Mouse (Mus musculus): ENCODE results near the gene Nploc4.

DNA sequence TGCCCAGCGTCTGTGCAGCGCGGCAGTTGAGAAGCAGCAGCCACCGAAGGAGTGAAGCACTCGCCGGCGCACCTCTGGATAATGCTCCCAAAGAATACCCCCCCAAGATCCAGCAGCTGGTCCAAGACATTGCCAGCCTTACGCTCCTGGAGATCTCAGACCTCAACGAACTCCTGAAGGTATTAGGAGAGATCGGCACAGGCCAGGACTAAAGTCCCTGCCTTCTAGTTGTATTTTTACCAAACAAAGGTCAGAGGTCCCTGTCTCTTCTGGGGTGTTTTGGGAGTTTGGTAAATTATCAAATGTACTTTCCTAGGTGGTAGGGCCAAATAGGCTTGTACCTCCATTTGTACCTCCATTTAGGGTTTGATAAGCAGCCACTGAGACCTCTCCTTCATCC is 47.7 kb upstream of the Nploc4 start:
- no peak for TF ChIP-seq FOSL1 (IDR thresholded peaks at IDR 0.05; ENCODE audit: insufficient read depth, low read length, poor library complexity, severe bottlenecking)
- TF ChIP-seq USF1 (IDR thresholded peaks at IDR 0.05; ENCODE audit: low read depth): no peak
- TF ChIP-seq CTCF (IDR thresholded peaks at IDR 0.05; ENCODE audit: control insufficient read depth, insufficient read depth, insufficient read length): no peak
- no peak for TF ChIP-seq MYOG (IDR thresholded peaks at IDR 0.05; ENCODE audit: control insufficient read depth, extremely low read depth, insufficient read length)
- TF ChIP-seq MAX (IDR thresholded peaks at IDR 0.05): no peak
- no peak for TF ChIP-seq CEBPB (IDR thresholded peaks at IDR 0.05; ENCODE audit: low read depth)
- TF ChIP-seq MYOD1 (IDR thresholded peaks at IDR 0.05; ENCODE audit: control insufficient read depth, insufficient read length, low read depth): no peak

Data from C2C12 (cell line).